Mouse (Mus musculus): ENCODE data around the gene Gm14443.

DNA sequence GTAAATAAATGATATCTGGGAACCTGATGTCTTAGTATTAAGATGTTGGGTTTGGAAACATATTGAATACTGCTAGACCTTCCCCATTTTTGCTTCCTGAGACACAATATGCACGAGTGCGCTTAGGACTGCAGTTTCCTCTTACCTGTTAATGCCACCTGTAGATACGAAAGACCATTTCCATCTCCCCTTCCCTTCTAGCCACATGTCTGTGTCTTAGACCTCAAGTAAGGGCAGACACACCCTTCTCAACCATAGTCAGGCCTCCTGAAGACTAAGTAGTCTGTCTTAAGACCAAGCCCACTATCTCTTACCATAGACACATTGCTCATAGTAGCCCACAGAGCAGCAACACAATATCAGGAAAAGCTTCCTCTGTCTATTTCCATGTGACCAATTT lies 3.5 kb downstream of the Gm14443 start:
- no peak for TF ChIP-seq CTCF (IDR thresholded peaks at IDR 0.05; ENCODE audit: control insufficient read depth, insufficient read depth, low read length)
- TF ChIP-seq POLR2A (IDR thresholded peaks at IDR 0.05; ENCODE audit: borderline replicate concordance, control insufficient read depth, low read depth, low read length) = no peak
